Mouse (Mus musculus) ovary, adult 10 weeks (tissue): ENCODE data around the gene Gm21409. TPM values are rescaled to one million over a fixed set of nuclear protein-coding genes. Genes with fewer than 3 reads are reported as not detected.

Experiments used
- polyA plus RNA-seq: library from polyadenylated mRNA; stranded (reverse); fragments of 350-450 nt; fragmentation: Illumina TruSeq; extraction: RNeasy Lipid Tissue Mini Kit (QIAGEN cat#74804); gene quantifications from one replicate; pipeline ENCODE4 v1.2.3, GENCODE M21; 2014

Gm21409 gene
- not detected for polyA plus RNA-seq

DNA sequence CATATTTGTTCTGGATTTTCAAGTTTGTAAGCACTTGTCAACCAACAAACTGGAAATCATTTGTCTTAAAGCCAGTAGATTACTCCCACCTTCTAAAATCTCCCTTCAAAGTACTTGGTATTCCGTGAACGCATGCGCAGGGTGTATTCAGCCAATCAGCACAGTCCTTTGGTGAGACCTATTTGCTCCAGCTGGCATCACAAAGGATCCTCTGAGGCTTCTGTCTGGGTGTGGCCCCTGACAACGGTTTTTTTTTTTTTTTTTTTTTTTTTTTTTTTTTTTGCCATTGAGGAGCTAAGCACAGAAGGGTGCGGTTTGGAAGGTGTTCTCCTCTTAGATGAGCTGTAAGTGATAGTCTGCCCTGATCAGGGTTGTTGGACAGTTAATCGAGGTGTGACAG, at the start of gene Gm21409:
Gene Gm21409, plus strand, starts transcription at position 301 of the 400 bp plus-strand sequence.

Other genes with a start within 250 kb of the Gm21409 start
- gene Gm21394, start 181.8 kb upstream of the Gm21409 start, polyA plus RNA-seq: not detected